In genomic region chr13:45640431-45640830, GRCm38 (mm10) we compare ENCODE assay signal across 21 mouse cellular contexts.
"Had no signal": no experiment of that assay in that cellular context is flagged by ENCODE, and none has a peak within 500 bp of the region (broad histone marks: within the 10 kb centered on the region; RNA-seq: fewer than 3 reads in every experiment).

No protein-coding gene starts in this region.

- H3K9me3 ChIP-seq: limb, embryonic 12.5 days; limb, embryonic 15.5 days; stomach, embryonic 15.5 days had no signal

- H3K36me3 ChIP-seq: limb, embryonic 12.5 days; limb, embryonic 15.5 days; stomach, embryonic 15.5 days had no signal

- H3K4me2 ChIP-seq: limb, embryonic 12.5 days; limb, embryonic 15.5 days; liver, embryonic 11.5 days; lung, embryonic 14.5 days; midbrain, embryonic 11.5 days; stomach, embryonic 15.5 days had no signal

- H3K9ac ChIP-seq: limb, embryonic 12.5 days; limb, embryonic 15.5 days; liver, embryonic 14.5 days; liver, postnatal 0 days; lung, embryonic 14.5 days; stomach, embryonic 15.5 days had no signal

- H3K4me1 ChIP-seq: stomach, embryonic 15.5 days had no signal

- H3K27ac ChIP-seq: kidney, postnatal 0 days; layer of hippocampus, adult 2 months; limb, embryonic 12.5 days; limb, embryonic 15.5 days; liver, embryonic 14.5 days; stomach, embryonic 15.5 days had no signal

- H3K27me3 ChIP-seq: limb, embryonic 15.5 days; stomach, embryonic 15.5 days had no signal

- DNase-seq: kidney, adult 2 months; kidney, postnatal 25 days; layer of hippocampus, adult 9-11 months; left cerebral cortex, postnatal 4 days; liver, postnatal 0 days; lung, embryonic 14.5 days; lung, postnatal 14 days; lung, postnatal 4 days; midbrain, embryonic 14.5 days; retina, postnatal 1 day; right cerebral cortex, postnatal 25 days; spleen, adult 18-20 months; thymus, postnatal 25 days had no signal

- ATAC-seq: liver, postnatal 0 days had no signal

- H3K4me3 ChIP-seq: layer of hippocampus, adult 2 months; limb, embryonic 12.5 days; limb, embryonic 15.5 days; stomach, embryonic 15.5 days had no signal
